Mouse (Mus musculus): ENCODE results near the gene Pde6h. TPM values are rescaled to one million over a fixed set of nuclear protein-coding genes. Genes with fewer than 3 reads are reported as not detected.
A peak's percentile ranks its signal among the peaks of the same experiment; 100 is the strongest.

Gene Pde6h
- polyA plus RNA-seq, 1 experiment from 2014 or later = 0.09 TPM

GRCm38 (mm10) chr6:136914234-136914633 is 9.4 kb upstream of the Pde6h start:
- H3K36me3 ChIP-seq (ENCODE audit: control insufficient read depth, insufficient read depth, low read length) = no peaks in the 10 kb centered on the region
- no peak overlapping the region for H3K9ac ChIP-seq (replicated peaks; ENCODE audit: low read depth, low read length)
- H3K4me2 ChIP-seq (replicated peaks; ENCODE audit: low read depth, low read length) = no peak overlapping the region
- no peaks in the 10 kb centered on the region for H3K27me3 ChIP-seq (ENCODE audit: control insufficient read depth, insufficient read depth, low read length)
- peaks cover 34% of the 10 kb centered on the region for H3K4me1 ChIP-seq (ENCODE audit: control insufficient read depth, insufficient read depth, low read length)
- ATAC-seq (ENCODE audit: insufficient number of reproducible peaks, insufficient read depth, low FRiP score, low read depth) = no peak
- no peak overlapping the region for H3K4me3 ChIP-seq (ENCODE audit: low read depth, low read length)
- H3K9me3 ChIP-seq (ENCODE audit: control insufficient read depth, low read depth, low read length) = no peaks in the 10 kb centered on the region
- WGBS = 88% methylated on average over 6 of the region's 6 CpGs
- peak overlapping the region; percentile 77 for H3K27ac ChIP-seq (ENCODE audit: low read length)

DNA sequence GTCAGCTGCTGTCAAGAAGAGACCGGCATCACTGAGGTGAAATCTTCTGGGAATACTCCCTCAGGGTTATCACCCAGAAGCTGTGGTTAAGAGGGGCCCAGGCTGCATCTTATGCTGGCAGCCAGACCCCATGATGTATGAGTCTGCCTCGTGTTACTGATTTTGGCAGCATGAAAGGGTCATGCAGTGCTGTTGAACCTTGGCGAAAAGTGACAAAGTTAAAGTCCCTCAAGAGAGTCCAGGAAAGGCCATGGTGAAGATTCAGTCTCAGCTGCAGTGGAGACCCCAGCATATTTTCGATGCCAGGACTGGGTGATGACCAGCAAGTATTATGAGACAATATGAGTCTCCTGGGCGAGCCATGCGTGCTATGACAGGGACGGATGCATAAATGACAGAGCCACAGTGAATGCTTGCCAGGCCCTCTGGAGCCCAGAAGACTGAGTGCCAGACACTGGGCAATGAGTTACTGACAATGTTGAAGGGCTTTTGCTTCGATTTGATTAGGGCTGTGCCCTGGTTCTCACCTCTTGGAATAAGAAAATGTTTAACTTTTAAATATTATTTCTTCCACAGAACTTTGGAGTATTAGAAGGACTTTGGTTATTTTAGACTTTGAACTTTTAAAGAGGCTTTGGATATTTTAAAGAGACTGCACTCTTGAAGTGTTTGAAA is 7.8 kb upstream of the Pde6h start:
- Histone ChIP-seq H3K4me3 (ENCODE audit: low read depth, low read length) (no peak overlapping the region), H3K27me3 (ENCODE audit: control insufficient read depth, insufficient read depth, low read length) (no peaks in the 10 kb centered on the region), H3K27ac (ENCODE audit: low read length) (no peak overlapping the region), H3K4me2 (replicated peaks; ENCODE audit: low read depth, low read length) (no peak overlapping the region), H3K36me3 (ENCODE audit: control insufficient read depth, insufficient read depth, low read length) (no peaks in the 10 kb centered on the region), H3K4me1 (ENCODE audit: control insufficient read depth, insufficient read depth, low read length) (peaks cover 22% of the 10 kb centered on the region; the same call in 1 of the 2 replicates), H3K9ac (replicated peaks; ENCODE audit: low read depth, low read length) (no peak overlapping the region), H3K9me3 (ENCODE audit: control insufficient read depth, low read depth, low read length) (no peaks in the 10 kb centered on the region)
- no peak for ATAC-seq (ENCODE audit: insufficient number of reproducible peaks, insufficient read depth, low FRiP score, low read depth)
- WGBS = 80% methylated on average over 8 of the region's 8 CpGs

DNA sequence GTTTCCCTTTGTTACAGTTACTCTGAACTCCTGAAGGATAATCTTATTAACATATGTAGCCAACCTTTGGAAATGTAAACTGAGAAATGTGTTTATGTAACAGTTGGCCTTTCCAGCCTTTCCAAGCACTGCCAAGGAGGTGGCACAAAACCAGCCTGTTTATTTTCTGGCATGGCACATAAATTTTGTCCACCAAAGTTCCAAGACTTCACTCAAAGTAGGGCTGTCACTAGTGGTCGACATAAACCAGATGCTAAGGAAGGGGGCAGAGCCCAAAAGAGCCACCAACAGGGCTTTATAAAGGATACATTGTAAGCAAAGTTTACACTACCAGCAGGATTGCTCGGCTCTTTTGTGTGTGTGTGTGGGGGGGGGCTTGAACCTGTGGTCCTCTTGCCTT is 5.7 kb upstream of the Pde6h start:
- H3K27me3 ChIP-seq (ENCODE audit: control insufficient read depth, insufficient read depth, low read length) = no peaks in the 10 kb centered on the region
- no peak overlapping the region for H3K4me3 ChIP-seq (ENCODE audit: low read depth, low read length)
- H3K4me1 ChIP-seq (ENCODE audit: control insufficient read depth, insufficient read depth, low read length) = peaks cover 10% of the 10 kb centered on the region; the same call in 1 of the 2 replicates
- no peaks in the 10 kb centered on the region for H3K9me3 ChIP-seq (ENCODE audit: control insufficient read depth, low read depth, low read length)
- WGBS = 14% methylated on average over 2 of the region's 2 CpGs
- H3K27ac ChIP-seq (ENCODE audit: low read length) = no peak overlapping the region
- no peak overlapping the region for H3K4me2 ChIP-seq (replicated peaks; ENCODE audit: low read depth, low read length)
- no peak overlapping the region for H3K9ac ChIP-seq (replicated peaks; ENCODE audit: low read depth, low read length)
- no peaks in the 10 kb centered on the region for H3K36me3 ChIP-seq (ENCODE audit: control insufficient read depth, insufficient read depth, low read length)
- no peak for ATAC-seq (ENCODE audit: insufficient number of reproducible peaks, insufficient read depth, low FRiP score, low read depth)

DNA sequence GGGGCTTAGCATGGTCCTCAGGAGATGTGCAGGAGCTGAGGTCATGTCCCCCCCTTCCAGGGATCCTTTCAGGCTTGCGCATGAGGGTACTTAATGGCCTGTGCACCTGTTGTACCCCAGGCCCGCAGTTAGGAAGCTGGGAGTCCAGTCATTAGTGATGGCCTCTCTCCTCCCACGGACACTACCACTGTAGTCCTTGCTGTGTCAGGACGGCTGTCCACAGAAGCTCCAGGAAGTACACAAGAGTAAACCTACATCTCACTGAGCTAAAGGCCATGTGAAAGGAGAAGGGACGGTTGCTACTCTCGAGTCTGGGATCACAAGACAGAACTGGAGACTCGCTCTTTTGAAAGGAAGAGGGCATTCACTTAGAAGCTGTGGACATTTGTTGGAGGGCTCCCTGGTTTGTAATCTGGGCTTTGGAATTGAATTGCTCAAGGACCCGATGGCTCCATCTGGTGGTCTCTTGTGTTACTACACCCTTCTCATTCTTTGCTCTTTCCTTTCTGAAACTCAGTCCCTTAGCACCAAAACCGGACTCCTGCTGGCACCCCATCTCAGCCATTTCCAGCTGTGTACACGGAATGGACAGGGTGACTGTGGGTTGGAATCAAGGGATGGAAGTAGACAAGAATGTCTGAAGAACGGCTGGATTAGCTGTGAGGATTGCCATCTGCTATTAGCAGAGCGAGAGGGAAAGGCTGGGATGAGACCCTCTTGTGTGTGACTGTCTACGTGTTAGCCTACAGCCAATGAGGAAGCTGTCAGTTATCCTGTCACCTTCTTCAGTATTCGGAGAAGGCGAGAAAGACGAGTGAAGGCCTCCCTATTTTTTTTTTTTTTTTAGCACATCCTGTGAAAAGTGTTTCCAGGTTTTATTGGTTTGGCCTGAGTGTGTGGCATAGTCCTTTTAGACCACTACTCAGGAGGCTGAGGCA is 3.0 kb upstream of the Pde6h start:
- H3K4me1 ChIP-seq (ENCODE audit: control insufficient read depth, insufficient read depth, low read length) = peaks cover 4% of the 10 kb centered on the region; the same call in 1 of the 2 replicates
- WGBS = 35% methylated on average over 16 of the region's 16 CpGs
- H3K27me3 ChIP-seq (ENCODE audit: control insufficient read depth, insufficient read depth, low read length) = no peaks in the 10 kb centered on the region
- no peak overlapping the region for H3K9ac ChIP-seq (replicated peaks; ENCODE audit: low read depth, low read length)
- no peak overlapping the region for H3K4me2 ChIP-seq (replicated peaks; ENCODE audit: low read depth, low read length)
- no peaks in the 10 kb centered on the region for H3K36me3 ChIP-seq (ENCODE audit: control insufficient read depth, insufficient read depth, low read length)
- H3K9me3 ChIP-seq (ENCODE audit: control insufficient read depth, low read depth, low read length) = no peaks in the 10 kb centered on the region
- H3K27ac ChIP-seq (ENCODE audit: low read length) = no peak overlapping the region
- no peak for ATAC-seq (ENCODE audit: insufficient number of reproducible peaks, insufficient read depth, low FRiP score, low read depth)
- H3K4me3 ChIP-seq (ENCODE audit: low read depth, low read length) = no peak overlapping the region

DNA sequence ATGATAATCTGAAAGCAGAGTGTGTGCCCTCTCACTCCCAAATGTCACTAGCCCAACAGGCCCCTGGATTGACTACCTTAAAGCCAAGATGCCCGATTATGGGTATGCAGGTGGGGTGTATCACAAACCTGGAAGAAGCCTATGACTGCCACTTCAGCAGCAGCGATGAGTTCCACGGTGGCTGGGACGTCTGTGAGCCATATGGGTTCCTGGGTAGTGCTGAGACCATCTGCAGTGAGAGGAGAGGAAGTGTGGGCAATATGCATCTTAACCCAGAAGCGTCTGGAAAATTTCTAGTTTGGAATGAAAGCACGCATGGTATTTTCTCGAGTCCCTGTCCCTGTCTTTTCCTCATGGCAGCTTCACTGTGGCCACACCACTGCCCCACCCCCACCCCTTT is 2.0 kb upstream of the Pde6h start:
- H3K4me3 ChIP-seq (ENCODE audit: low read depth, low read length) = no peak overlapping the region
- peaks cover 4% of the 10 kb centered on the region; the same call in 1 of the 2 replicates for H3K4me1 ChIP-seq (ENCODE audit: control insufficient read depth, insufficient read depth, low read length)

GRCm38 (mm10) chr6:136922080-136922479 is 1.6 kb upstream of the Pde6h start, which contains the start of gene Erp27:
Gene Erp27 (minus strand): TSS chr6:136922180.
- Histone ChIP-seq H3K9ac (replicated peaks; ENCODE audit: low read depth, low read length) (no peak within 1 kb of the TSS), H3K4me3 (ENCODE audit: low read depth, low read length) (no peak within 1 kb of the TSS), H3K27ac (ENCODE audit: low read length) (no peak within 1 kb of the TSS), H3K27me3 (ENCODE audit: control insufficient read depth, insufficient read depth, low read length) (no peaks in the 10 kb centered on the region), H3K36me3 (ENCODE audit: control insufficient read depth, insufficient read depth, low read length) (no peaks in the 10 kb centered on the region), H3K9me3 (ENCODE audit: control insufficient read depth, low read depth, low read length) (no peaks in the 10 kb centered on the region), H3K4me2 (replicated peaks; ENCODE audit: low read depth, low read length) (no peak within 1 kb of the TSS), H3K4me1 (ENCODE audit: control insufficient read depth, insufficient read depth, low read length) (peaks cover 4% of the 10 kb centered on the region; the same call in 1 of the 2 replicates)
- ATAC-seq (ENCODE audit: insufficient number of reproducible peaks, insufficient read depth, low FRiP score, low read depth) = no peak
- WGBS = 69% methylated on average over 5 of the region's 5 CpGs

More for the DNA sequence above, 2.0 kb upstream of the Pde6h start:
- no peak overlapping the region for H3K27ac ChIP-seq (ENCODE audit: low read length)
- H3K9ac ChIP-seq (replicated peaks; ENCODE audit: low read depth, low read length) = no peak overlapping the region
- H3K4me2 ChIP-seq (replicated peaks; ENCODE audit: low read depth, low read length) = no peak overlapping the region
- no peak for ATAC-seq (ENCODE audit: insufficient number of reproducible peaks, insufficient read depth, low FRiP score, low read depth)
- H3K9me3 ChIP-seq (ENCODE audit: control insufficient read depth, low read depth, low read length) = no peaks in the 10 kb centered on the region
- H3K27me3 ChIP-seq (ENCODE audit: control insufficient read depth, insufficient read depth, low read length) = no peaks in the 10 kb centered on the region
- H3K36me3 ChIP-seq (ENCODE audit: control insufficient read depth, insufficient read depth, low read length) = no peaks in the 10 kb centered on the region
- WGBS = 71% methylated on average over 7 of the region's 7 CpGs

DNA sequence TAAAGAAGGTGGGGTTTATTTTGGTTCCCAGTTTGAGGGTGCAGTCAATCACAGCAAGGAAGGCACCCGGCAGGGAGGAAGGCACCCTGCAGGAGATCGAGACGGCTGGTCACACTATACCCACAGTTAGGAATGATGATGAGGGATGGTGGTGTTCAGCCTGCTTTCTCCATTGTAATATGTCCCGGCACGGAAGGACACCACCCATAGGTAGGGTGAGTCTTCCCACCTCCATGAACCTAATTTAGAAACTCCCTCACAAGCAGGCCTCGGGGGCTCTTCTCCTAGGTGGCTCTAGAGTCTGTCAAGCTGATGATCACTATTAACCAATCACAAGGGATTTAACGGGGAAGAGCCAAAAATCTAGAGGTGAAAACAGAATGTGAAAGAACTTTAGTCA is 761 bp upstream of the Pde6h start:
- Histone ChIP-seq H3K27me3 (ENCODE audit: control insufficient read depth, insufficient read depth, low read length) (no peaks in the 10 kb centered on the region), H3K9ac (replicated peaks; ENCODE audit: low read depth, low read length) (no peak overlapping the region), H3K4me1 (ENCODE audit: control insufficient read depth, insufficient read depth, low read length) (peaks cover 4% of the 10 kb centered on the region; the same call in 1 of the 2 replicates), H3K4me2 (replicated peaks; ENCODE audit: low read depth, low read length) (no peak overlapping the region), H3K4me3 (ENCODE audit: low read depth, low read length) (no peak overlapping the region), H3K9me3 (ENCODE audit: control insufficient read depth, low read depth, low read length) (no peaks in the 10 kb centered on the region), H3K36me3 (ENCODE audit: control insufficient read depth, insufficient read depth, low read length) (no peaks in the 10 kb centered on the region), H3K27ac (ENCODE audit: low read length) (no peak overlapping the region)
- WGBS = 89% methylated on average over 7 of the region's 7 CpGs
- no peak for ATAC-seq (ENCODE audit: insufficient number of reproducible peaks, insufficient read depth, low FRiP score, low read depth)

- H3K27ac ChIP-seq (ENCODE audit: low read length) = peak overlapping the region; percentile 10; the same call in 1 of the 2 replicates
- no peak overlapping the region for H3K4me3 ChIP-seq (ENCODE audit: low read depth, low read length)
- no peaks in the 10 kb centered on the region for H3K9me3 ChIP-seq (ENCODE audit: control insufficient read depth, low read depth, low read length)
- WGBS = 75% methylated on average over 8 of the region's 8 CpGs
- no peak for ATAC-seq (ENCODE audit: insufficient number of reproducible peaks, insufficient read depth, low FRiP score, low read depth)
- no peak overlapping the region for H3K9ac ChIP-seq (replicated peaks; ENCODE audit: low read depth, low read length)
- peaks cover 4% of the 10 kb centered on the region; the same call in 1 of the 2 replicates for H3K4me1 ChIP-seq (ENCODE audit: control insufficient read depth, insufficient read depth, low read length)
- no peaks in the 10 kb centered on the region for H3K36me3 ChIP-seq (ENCODE audit: control insufficient read depth, insufficient read depth, low read length)
- no peaks in the 10 kb centered on the region for H3K27me3 ChIP-seq (ENCODE audit: control insufficient read depth, insufficient read depth, low read length)
- H3K4me2 ChIP-seq (replicated peaks; ENCODE audit: low read depth, low read length) = no peak overlapping the region
Measured at GRCm38 (mm10) chr6:136925049-136925448, 1.4 kb downstream of the Pde6h start.

Data from stomach, embryonic 14.5 days (tissue).